Mouse (Mus musculus) liver, embryonic 15.5 days (tissue): Measurements from ENCODE around the gene Plch2. TPM values are rescaled to one million over a fixed set of nuclear protein-coding genes. Genes with fewer than 3 reads are reported as not detected.

Source experiments
- ATAC-seq: fragments of 200-750 bp; cut with Nextera tagmentation; 2 replicates; pipeline ENCODE4 v1.8.0; 2017; ENCODE audit warnings: moderate number of reproducible peaks, mild to moderate bottlenecking, moderate library complexity; ENCODE audit not compliant: insufficient read depth
- H3K27ac ChIP-seq: fragments of 300-500 bp; sonication (generic); replicated peaks from 2 replicates; pipeline ENCODE4 v1.5.1; 2015; ENCODE audit warnings: mild to moderate bottlenecking, inconsistent platforms
- H3K27me3 ChIP-seq: fragments of 300-500 bp; sonication (generic); 2 replicates; pipeline ENCODE4 v1.6.1; 2015; ENCODE audit warnings: mild to moderate bottlenecking, inconsistent platforms
- H3K36me3 ChIP-seq: fragments of 300-500 bp; sonication (generic); replicated peaks from 2 replicates; pipeline ENCODE4 v1.6.1; 2015; ENCODE audit warnings: moderate library complexity, mild to moderate bottlenecking, inconsistent platforms
- H3K4me1 ChIP-seq: fragments of 300-500 bp; sonication (generic); replicated peaks from 2 replicates; pipeline ENCODE4 v1.6.1; 2015; ENCODE audit warnings: inconsistent platforms
- H3K4me2 ChIP-seq: fragments of 300-500 bp; sonication (generic); 2 replicates; pipeline ENCODE4 v1.6.1; 2015; ENCODE audit warnings: moderate library complexity, mild to moderate bottlenecking, inconsistent platforms
- H3K4me3 ChIP-seq: fragments of 300-500 bp; sonication (generic); replicated peaks from 2 replicates; pipeline ENCODE4 v1.5.1; 2015; ENCODE audit warnings: mild to moderate bottlenecking, inconsistent platforms
- H3K9ac ChIP-seq: fragments of 300-500 bp; sonication (generic); 2 replicates; pipeline ENCODE4 v1.6.1; 2015; ENCODE audit warnings: moderate library complexity, mild to moderate bottlenecking, inconsistent platforms
- H3K9me3 ChIP-seq: fragments of 300-500 bp; sonication (generic); replicated peaks from 2 replicates; pipeline ENCODE4 v1.6.1; 2016; ENCODE audit warnings: inconsistent platforms
- WGBS: fragments of 180-500 bp; shearing (Covaris S2); methylation state at CpG from one replicate; pipeline ENCODE4 v1.1.7; 2015; ENCODE audit warnings: mixed read lengths; ENCODE audit not compliant: insufficient replicate concordance; 5-methylcytosine and 5-hydroxymethylcytosine counted together
- polyA plus RNA-seq: library from polyadenylated mRNA; unstranded; fragments of >200 nt; fragmentation: Nextera tagmentation; extraction: Ambion mirVana; gene quantifications from 2 replicates; pipeline ENCODE4 v1.2.1, GENCODE M21; 2015

The Plch2 gene
- polyA plus RNA-seq, 1 experiment from 2014 or later: not detected

- no peak for ATAC-seq
- Histone ChIP-seq H3K4me2 (no peak overlapping the region), H3K4me3 (no peak overlapping the region), H3K9me3 (no peaks in the 10 kb centered on the region), H3K4me1 (0 out of 2 replicates have a peak, but pooled peaks cover 3% of the 10 kb centered on the region), H3K27ac (no peak overlapping the region), H3K36me3 (no peaks in the 10 kb centered on the region), H3K27me3 (peaks cover 13% of the 10 kb centered on the region), H3K9ac (no peak overlapping the region)
- WGBS: 41% methylated on average over 1 of the region's 1 CpGs
These were observed 36.4 kb downstream of the Plch2 start for GRCm38 (mm10) chr4:155020141-155020540.

- Histone ChIP-seq H3K27ac (no peak overlapping the region), H3K4me3 (no peak overlapping the region), H3K4me1 (0 out of 2 replicates have a peak, but pooled peaks cover 3% of the 10 kb centered on the region), H3K36me3 (no peaks in the 10 kb centered on the region), H3K4me2 (no peak overlapping the region), H3K9ac (no peak overlapping the region), H3K9me3 (no peaks in the 10 kb centered on the region), H3K27me3 (peaks cover 13% of the 10 kb centered on the region)
- no peak for ATAC-seq
- WGBS: 2% methylated on average over 10 of the region's 10 CpGs
These were observed 37.2 kb downstream of the Plch2 start for GRCm38 (mm10) chr4:155019336-155019847.

GRCm38 (mm10) chr4:155018601-155019335, 37.8 kb downstream of the Plch2 start:
- Histone ChIP-seq H3K27ac (no peak overlapping the region), H3K9ac (no peak overlapping the region), H3K27me3 (peaks cover 13% of the 10 kb centered on the region), H3K9me3 (no peaks in the 10 kb centered on the region), H3K4me3 (no peak overlapping the region), H3K36me3 (no peaks in the 10 kb centered on the region), H3K4me1 (0 out of 2 replicates have a peak, but pooled peaks cover 3% of the 10 kb centered on the region), H3K4me2 (no peak overlapping the region)
- ATAC-seq: no peak
- WGBS: 5% methylated on average over 15 of the region's 15 CpGs

GRCm38 (mm10) chr4:155018066-155018465, 38.5 kb downstream of the Plch2 start:
- Histone ChIP-seq H3K4me3 (no peak overlapping the region), H3K4me2 (no peak overlapping the region), H3K9me3 (no peaks in the 10 kb centered on the region), H3K27ac (no peak overlapping the region), H3K36me3 (no peaks in the 10 kb centered on the region), H3K9ac (no peak overlapping the region), H3K4me1 (0 out of 2 replicates have a peak, but pooled peaks cover 3% of the 10 kb centered on the region), H3K27me3 (peaks cover 20% of the 10 kb centered on the region)
- ATAC-seq: no peak
- 55% methylated on average over 8 of the region's 8 CpGs for WGBS

- no peak for ATAC-seq
- no peak overlapping the region for H3K4me3 ChIP-seq
- H3K4me2 ChIP-seq: no peak overlapping the region
- H3K4me1 ChIP-seq: 0 out of 2 replicates have a peak, but pooled peaks cover 3% of the 10 kb centered on the region
- peaks cover 21% of the 10 kb centered on the region for H3K27me3 ChIP-seq
- no peak overlapping the region for H3K9ac ChIP-seq
- H3K27ac ChIP-seq: no peak overlapping the region
- H3K36me3 ChIP-seq: no peaks in the 10 kb centered on the region
- no peaks in the 10 kb centered on the region for H3K9me3 ChIP-seq
- 58% methylated on average over 11 of the region's 11 CpGs for WGBS
These were observed 39.2 kb downstream of the Plch2 start for GRCm38 (mm10) chr4:155017253-155017878.

- ATAC-seq: no peak
- H3K27me3 ChIP-seq: peaks cover 21% of the 10 kb centered on the region
- H3K27ac ChIP-seq: no peak overlapping the region
- H3K4me1 ChIP-seq: 0 out of 2 replicates have a peak, but pooled peaks cover 3% of the 10 kb centered on the region
- H3K9me3 ChIP-seq: no peaks in the 10 kb centered on the region
- no peaks in the 10 kb centered on the region for H3K36me3 ChIP-seq
- no peak overlapping the region for H3K4me2 ChIP-seq
- WGBS: 57% methylated on average over 11 of the region's 11 CpGs
- H3K9ac ChIP-seq: no peak overlapping the region
- H3K4me3 ChIP-seq: no peak overlapping the region
These were observed 39.8 kb downstream of the Plch2 start for GRCm38 (mm10) chr4:155016807-155017206.

- WGBS: 42% methylated on average over 4 of the region's 4 CpGs
- no peak overlapping the region for H3K27ac ChIP-seq
- no peak for ATAC-seq
These were observed 41.0 kb downstream of the Plch2 start for GRCm38 (mm10) chr4:155015550-155015949.

GRCm38 (mm10) chr4:155014791-155015190, 41.8 kb downstream of the Plch2 start:
- no peak for ATAC-seq
- peaks cover 17% of the 10 kb centered on the region for H3K27me3 ChIP-seq
- no peaks in the 10 kb centered on the region for H3K36me3 ChIP-seq
- H3K4me3 ChIP-seq: no peak overlapping the region
- H3K9ac ChIP-seq: no peak overlapping the region
- no peak overlapping the region for H3K4me2 ChIP-seq
- H3K4me1 ChIP-seq: 0 out of 2 replicates have a peak, but pooled peaks cover 3% of the 10 kb centered on the region
- 56% methylated on average over 12 of the region's 12 CpGs for WGBS
- H3K9me3 ChIP-seq: no peaks in the 10 kb centered on the region
- no peak overlapping the region for H3K27ac ChIP-seq

More at GRCm38 (mm10) chr4:155015550-155015949, 41.0 kb downstream of the Plch2 start:
- Histone ChIP-seq H3K9me3 (no peaks in the 10 kb centered on the region), H3K9ac (no peak overlapping the region), H3K4me1 (0 out of 2 replicates have a peak, but pooled peaks cover 3% of the 10 kb centered on the region), H3K36me3 (no peaks in the 10 kb centered on the region), H3K4me2 (no peak overlapping the region), H3K27me3 (peaks cover 21% of the 10 kb centered on the region), H3K4me3 (no peak overlapping the region)

- no peaks in the 10 kb centered on the region for H3K9me3 ChIP-seq
- H3K27me3 ChIP-seq: peaks cover 13% of the 10 kb centered on the region
- H3K9ac ChIP-seq: no peak overlapping the region
- WGBS: 62% methylated on average over 14 of the region's 14 CpGs
- 0 out of 2 replicates have a peak, but pooled peaks cover 3% of the 10 kb centered on the region for H3K4me1 ChIP-seq
- no peaks in the 10 kb centered on the region for H3K36me3 ChIP-seq
- ATAC-seq: no peak
- H3K27ac ChIP-seq: no peak overlapping the region
- no peak overlapping the region for H3K4me3 ChIP-seq
- H3K4me2 ChIP-seq: no peak overlapping the region
These were observed 42.3 kb downstream of the Plch2 start for GRCm38 (mm10) chr4:155014244-155014643.

- no peaks in the 10 kb centered on the region for H3K4me1 ChIP-seq
- no peak overlapping the region for H3K4me3 ChIP-seq
- no peak overlapping the region for H3K9ac ChIP-seq
- no peaks in the 10 kb centered on the region for H3K36me3 ChIP-seq
- H3K27ac ChIP-seq: no peak overlapping the region
- H3K4me2 ChIP-seq: no peak overlapping the region
- no peaks in the 10 kb centered on the region for H3K9me3 ChIP-seq
- peaks cover 8% of the 10 kb centered on the region; the same call in 1 of the 2 replicates for H3K27me3 ChIP-seq
- 3% methylated on average over 4 of the region's 4 CpGs for WGBS
- no peak for ATAC-seq
These were observed 43.8 kb downstream of the Plch2 start for GRCm38 (mm10) chr4:155012788-155013187.

GRCm38 (mm10) chr4:155012115-155012514, 44.5 kb downstream of the Plch2 start:
- 33% methylated on average over 2 of the region's 2 CpGs for WGBS
- Histone ChIP-seq H3K27me3 (peaks cover 8% of the 10 kb centered on the region; the same call in 1 of the 2 replicates), H3K4me1 (no peaks in the 10 kb centered on the region), H3K4me3 (no peak overlapping the region), H3K9ac (no peak overlapping the region), H3K36me3 (no peaks in the 10 kb centered on the region), H3K4me2 (no peak overlapping the region), H3K9me3 (no peaks in the 10 kb centered on the region), H3K27ac (no peak overlapping the region)
- ATAC-seq: no peak
